Mouse (Mus musculus) heart, postnatal 0 days (tissue): ENCODE data around the gene Atp7a.

Experiments used
- CTCF ChIP-seq: IDR thresholded peaks from 2 replicates; pipeline ENCODE4 v1.5.1; 2016; ENCODE audit warnings: antibody characterized with exemption, control low read depth, low read depth
- EP300 ChIP-seq: IDR thresholded peaks from 2 replicates; pipeline ENCODE4 v1.6.1; 2016; ENCODE audit warnings: antibody characterized with exemption, low read depth

GRCm38 (mm10) chrX:106080811-106081443 is 53.9 kb downstream of the Atp7a start:
- TF ChIP-seq CTCF (no peak), EP300 (no peak)
